Mouse (Mus musculus) T-cell, adult 2 months (primary cell): ENCODE measurements around the gene Zfp804b.
"Not testable (repeated sequence)": the region's sequence is repeated elsewhere in the genome, so short reads cannot be mapped to it uniquely, and the experiment has no call there.

Experiments
- DNase-seq: peaks from one replicate; pipeline ENCODE4 v3.0.0; 2022; ENCODE audit warnings: low spot score

The Zfp804b gene

GRCm38 (mm10) chr5:7344145-7345010 lies at the start of gene Zfp804b:
Zfp804b (minus strand) TSS chr5:7344756.
- DNase-seq = no peak

GRCm38 (mm10) chr5:7364616-7365015 lies 20.1 kb upstream of the Zfp804b start:
- DNase-seq = not testable (repeated sequence)

GRCm38 (mm10) chr5:7345011-7345389 lies 444 bp upstream of the Zfp804b start:
- DNase-seq = no peak

GRCm38 (mm10) chr5:7325594-7325993 lies 19.0 kb downstream of the Zfp804b start:
- no peak for DNase-seq

GRCm38 (mm10) chr5:7303819-7304218 lies 40.7 kb downstream of the Zfp804b start, which contains the start of gene Tex47:
Tex47 (plus strand) TSS chr5:7304119.
- DNase-seq = no peak

- DNase-seq = no peak
These were observed 41.6 kb downstream of the Zfp804b start for GRCm38 (mm10) chr5:7302969-7303368.

- no peak for DNase-seq
These were observed 60.2 kb downstream of the Zfp804b start for GRCm38 (mm10) chr5:7284336-7284735.

GRCm38 (mm10) chr5:7276659-7277455 lies 67.7 kb downstream of the Zfp804b start:
- no peak for DNase-seq

GRCm38 (mm10) chr5:7177589-7177988 lies 167.0 kb downstream of the Zfp804b start:
- DNase-seq = no peak

GRCm38 (mm10) chr5:7139658-7140057 lies 204.9 kb downstream of the Zfp804b start:
- no peak for DNase-seq

- DNase-seq = no peak
These were observed 242.2 kb downstream of the Zfp804b start for GRCm38 (mm10) chr5:7102387-7102786.

- DNase-seq = no peak
These were observed 270.5 kb downstream of the Zfp804b start for GRCm38 (mm10) chr5:7073936-7074631.

GRCm38 (mm10) chr5:7007468-7007867 lies 337.1 kb downstream of the Zfp804b start:
- no peak for DNase-seq

- no peak for DNase-seq
These were observed 360.6 kb downstream of the Zfp804b start for GRCm38 (mm10) chr5:6983993-6984392.

GRCm38 (mm10) chr5:6934837-6935236 lies 409.7 kb downstream of the Zfp804b start:
- no peak for DNase-seq

GRCm38 (mm10) chr5:6911290-6911689 lies 433.3 kb downstream of the Zfp804b start:
- no peak for DNase-seq

- DNase-seq = no peak
These were observed 463.2 kb downstream of the Zfp804b start for GRCm38 (mm10) chr5:6881396-6881795.

GRCm38 (mm10) chr5:6871566-6871965 lies 473.0 kb downstream of the Zfp804b start:
- no peak for DNase-seq

GRCm38 (mm10) chr5:6870970-6871369 lies 473.6 kb downstream of the Zfp804b start:
- no peak for DNase-seq

GRCm38 (mm10) chr5:6795396-6795795 lies 549.2 kb downstream of the Zfp804b start:
- DNase-seq = no peak

GRCm38 (mm10) chr5:6769357-6769892 lies 575.1 kb downstream of the Zfp804b start:
- no peak for DNase-seq
